Mouse (Mus musculus) adrenal gland, adult 2 months (tissue): ENCODE measurements around the gene Sel1l2. TPM values are rescaled to one million over a fixed set of nuclear protein-coding genes. Genes with fewer than 3 reads are reported as not detected.
A peak's percentile ranks its signal among the peaks of the same experiment; 100 is the strongest.

Experiments
- DNase-seq: peaks from one replicate; pipeline ENCODE4 v3.0.0; 2021
- long read RNA-seq: library from polyadenylated mRNA; stranded (forward); transcript quantifications from one replicate; pipeline ENCODE4 v2.0.0, GENCODE M21; 2021
- polyA plus RNA-seq: library from polyadenylated mRNA; depleted of rRNA; stranded (reverse); fragments of >200 nt; gene quantifications from 2 replicates; pipeline ENCODE4 v1.2.3, GENCODE M21; 2012; rRNA removed
- total RNA-seq, 2 experiments: library from RNA; stranded (reverse); gene quantifications; 2 replicates each; pipeline ENCODE4 v1.2.3; 2021

The Sel1l2 gene
- not detected for total RNA-seq
- polyA plus RNA-seq: not detected in 2 replicates
- long read RNA-seq, partial matches to known transcripts: 0 of 1 reads
- long read RNA-seq, other reads (novel, unspliced or antisense): 1 of 1 reads

- no peak for DNase-seq
Observed at GRCm38 (mm10) chr2:140389525-140389924, at the start of gene Sel1l2. Sel1l2 (minus strand) TSS chr2:140389706.

GRCm38 (mm10) chr2:140439081-140439480 lies 49.6 kb upstream of the Sel1l2 start:
- no peak for DNase-seq

GRCm38 (mm10) chr2:140427283-140427682 lies 37.8 kb upstream of the Sel1l2 start:
- DNase-seq: no peak

GRCm38 (mm10) chr2:140425844-140426243 lies 36.3 kb upstream of the Sel1l2 start:
- DNase-seq: no peak

- DNase-seq: peak; percentile 59
Observed at GRCm38 (mm10) chr2:140395744-140396231, 6.3 kb upstream of the Sel1l2 start.

- peak; percentile 99 for DNase-seq
Observed at GRCm38 (mm10) chr2:140395179-140395578, 5.7 kb upstream of the Sel1l2 start, which contains the start of gene Macrod2. Macrod2 (plus strand) TSS chr2:140395309.

GRCm38 (mm10) chr2:140364804-140365203 lies 24.7 kb downstream of the Sel1l2 start:
- no peak for DNase-seq

- no peak for DNase-seq
Observed at GRCm38 (mm10) chr2:140359905-140360304, 29.6 kb downstream of the Sel1l2 start.

GRCm38 (mm10) chr2:140342394-140342793 lies 47.1 kb downstream of the Sel1l2 start:
- no peak for DNase-seq

GRCm38 (mm10) chr2:140330508-140331306 lies 58.8 kb downstream of the Sel1l2 start:
- no peak for DNase-seq

- DNase-seq: no peak
Observed at GRCm38 (mm10) chr2:140302976-140303708, 86.4 kb downstream of the Sel1l2 start.

- no peak for DNase-seq
Observed at GRCm38 (mm10) chr2:140297155-140297554, 92.4 kb downstream of the Sel1l2 start.

GRCm38 (mm10) chr2:140293820-140294219 lies 95.7 kb downstream of the Sel1l2 start:
- DNase-seq: no peak

GRCm38 (mm10) chr2:140280808-140281207 lies 108.7 kb downstream of the Sel1l2 start:
- DNase-seq: no peak

- DNase-seq: no peak
Observed at GRCm38 (mm10) chr2:140255595-140256141, 133.8 kb downstream of the Sel1l2 start.

- no peak for DNase-seq
Observed at GRCm38 (mm10) chr2:140254256-140254655, 135.2 kb downstream of the Sel1l2 start.

- DNase-seq: no peak
Observed at GRCm38 (mm10) chr2:140243105-140243504, 146.4 kb downstream of the Sel1l2 start.

- no peak for DNase-seq
Observed at GRCm38 (mm10) chr2:140242398-140242797, 147.1 kb downstream of the Sel1l2 start.

GRCm38 (mm10) chr2:140237245-140237644 lies 152.3 kb downstream of the Sel1l2 start:
- no peak for DNase-seq

- no peak for DNase-seq
Observed at GRCm38 (mm10) chr2:140230295-140230694, 159.2 kb downstream of the Sel1l2 start.

GRCm38 (mm10) chr2:140220325-140220724 lies 169.2 kb downstream of the Sel1l2 start:
- no peak for DNase-seq

- DNase-seq: no peak
Observed at GRCm38 (mm10) chr2:140215965-140216364, 173.5 kb downstream of the Sel1l2 start.
